Mouse (Mus musculus): Measurements from ENCODE around the gene Ubac2. TPM values are rescaled to one million over a fixed set of nuclear protein-coding genes. Genes with fewer than 3 reads are reported as not detected.
A peak's percentile ranks its signal among the peaks of the same experiment; 100 is the strongest.

Gene Ubac2
- polyA plus RNA-seq, 1 experiment from 2014 or later = 22.6 TPM

DNA sequence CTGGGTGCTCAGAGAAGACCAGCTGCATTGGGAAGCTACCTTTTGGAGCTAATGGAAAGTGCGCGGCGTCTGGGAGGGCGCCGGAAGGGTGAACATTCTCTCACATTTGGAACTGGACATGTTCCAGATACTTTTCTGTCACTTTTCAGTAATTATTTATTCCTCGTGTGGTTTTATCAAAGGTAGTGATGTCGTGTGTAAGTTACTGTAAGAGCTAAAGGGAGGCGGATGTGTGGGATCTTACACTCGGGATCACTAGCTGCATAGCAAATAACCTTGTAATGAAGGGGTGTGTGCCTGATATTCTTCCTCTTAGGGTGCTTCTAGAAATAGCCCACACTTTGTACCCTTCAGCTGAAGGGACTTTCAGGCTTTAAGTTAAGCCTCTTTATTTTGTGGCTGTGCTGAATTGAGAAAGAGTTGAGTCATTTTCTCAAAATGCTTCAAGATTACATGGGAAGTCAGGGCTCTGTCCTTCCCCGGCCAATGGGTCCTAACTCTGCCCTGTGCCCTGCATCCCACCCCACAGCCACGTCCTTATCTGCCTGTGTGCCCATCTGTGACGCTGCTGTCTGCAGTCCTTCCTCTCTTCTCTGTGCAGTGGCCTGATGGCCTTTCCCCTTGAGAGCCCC lies 83.2 kb downstream of the Ubac2 start:
- no peaks in the 10 kb centered on the region for H3K27me3 ChIP-seq
- 61% methylated on average over 12 of the region's 12 CpGs for WGBS (ENCODE audit: insufficient replicate concordance)
- H3K36me3 ChIP-seq = no peaks in the 10 kb centered on the region
- 0 out of 2 replicates have a peak overlapping the region, but pooled peaks have one; percentile 30 for H3K27ac ChIP-seq
- no peak overlapping the region for H3K4me3 ChIP-seq (replicated peaks)
- DNase-seq = no peak
- no peaks in the 10 kb centered on the region for H3K9me3 ChIP-seq (replicated peaks)
- no peak overlapping the region for H3K9ac ChIP-seq
- no peak for ATAC-seq (ENCODE audit: low read depth)
- no peak overlapping the region for H3K4me2 ChIP-seq
- peaks cover 47% of the 10 kb centered on the region for H3K4me1 ChIP-seq (replicated peaks)

DNA sequence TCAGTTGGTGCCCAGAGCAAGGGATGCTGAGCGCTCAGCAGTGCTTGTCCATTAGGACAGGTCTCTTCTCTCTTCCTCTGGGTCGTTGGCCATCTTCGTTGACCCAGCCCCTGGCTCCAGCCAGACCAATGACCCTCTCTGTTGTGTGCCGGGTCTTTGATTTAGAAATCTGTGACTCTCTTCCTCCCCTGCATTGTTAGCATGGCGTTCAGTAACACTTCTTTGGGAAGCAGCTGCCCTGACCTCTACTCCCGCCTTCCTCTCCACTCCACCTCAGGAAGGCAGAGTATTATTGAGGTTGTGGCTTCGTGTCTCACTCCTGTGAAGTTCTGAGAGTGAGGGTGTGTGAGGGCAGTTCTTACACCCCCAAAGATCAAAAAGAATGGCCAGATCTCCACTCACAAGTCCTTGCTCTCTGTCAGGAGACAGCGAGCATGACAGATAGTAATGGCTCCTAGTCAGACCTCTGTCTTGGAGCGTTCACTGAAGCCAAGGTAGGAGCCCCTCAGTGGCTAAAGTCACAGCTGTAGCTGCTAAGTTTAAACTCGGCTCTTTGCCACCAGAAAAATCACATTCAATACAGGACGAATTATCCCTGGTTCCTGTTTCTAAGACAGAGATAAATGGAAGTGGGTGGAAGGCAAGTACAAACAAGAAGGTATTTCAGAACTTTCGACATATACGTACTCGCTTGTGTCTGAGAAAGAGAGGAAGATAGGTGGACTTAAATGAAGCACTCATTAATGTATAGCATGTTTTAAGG lies 83.9 kb downstream of the Ubac2 start:
- DNase-seq = no peak
- H3K4me2 ChIP-seq = no peak overlapping the region
- no peak for ATAC-seq (ENCODE audit: low read depth)

DNA sequence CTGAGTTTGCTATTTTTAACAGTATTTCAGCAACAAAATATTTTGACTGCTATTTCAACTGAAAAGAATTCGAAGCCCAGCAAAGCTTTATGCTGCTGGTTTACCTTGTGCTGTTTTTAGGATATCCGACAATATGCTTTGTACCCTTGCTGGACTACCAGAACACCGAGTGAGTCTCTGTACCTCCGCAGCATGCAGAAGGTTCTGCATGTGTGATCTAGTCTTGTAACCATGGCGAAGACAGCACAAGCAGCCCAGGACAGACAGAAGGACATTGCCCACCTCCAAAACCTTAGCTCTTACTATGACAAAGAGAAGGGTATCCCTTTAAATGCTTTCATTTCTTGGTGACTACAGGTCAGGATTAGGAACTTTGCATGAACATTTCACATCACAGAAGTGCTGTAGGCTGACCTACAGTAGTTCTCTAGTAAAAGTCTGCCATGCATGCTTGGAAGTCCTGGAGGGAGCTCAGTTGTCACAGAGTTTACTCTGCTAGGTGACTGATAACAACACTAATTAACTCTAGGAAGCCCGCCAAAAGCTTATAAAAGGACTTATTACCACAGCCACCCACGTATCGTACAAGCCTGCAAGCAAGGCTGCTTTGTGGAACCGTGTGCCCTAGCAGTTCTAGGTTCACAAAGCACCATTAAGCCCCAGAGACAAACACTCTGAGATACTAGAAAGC lies 85.0 kb downstream of the Ubac2 start:
- Histone ChIP-seq H3K9me3 (replicated peaks) (no peaks in the 10 kb centered on the region), H3K27me3 (no peaks in the 10 kb centered on the region), H3K27ac (no peak overlapping the region), H3K36me3 (no peaks in the 10 kb centered on the region), H3K4me1 (replicated peaks) (peaks cover 45% of the 10 kb centered on the region), H3K4me3 (replicated peaks) (peak overlapping the region; percentile 2; the same call in 1 of the 2 replicates), H3K4me2 (peak overlapping the region; percentile 12; the same call in 1 of the 2 replicates), H3K9ac (0 out of 2 replicates have a peak overlapping the region, but pooled peaks have one; percentile 1)
- ATAC-seq (ENCODE audit: low read depth) (peak; percentile 41; the same call in 1 of the 2 replicates), DNase-seq (no peak)
- 58% methylated on average over 9 of the region's 9 CpGs for WGBS (ENCODE audit: insufficient replicate concordance)

More for the DNA sequence above, 83.9 kb downstream of the Ubac2 start:
- H3K9ac ChIP-seq = no peak overlapping the region
- H3K4me3 ChIP-seq (replicated peaks) = no peak overlapping the region
- no peaks in the 10 kb centered on the region for H3K9me3 ChIP-seq (replicated peaks)
- H3K27me3 ChIP-seq = no peaks in the 10 kb centered on the region
- WGBS (ENCODE audit: insufficient replicate concordance) = 63% methylated on average over 14 of the region's 14 CpGs
- 0 out of 2 replicates have a peak overlapping the region, but pooled peaks have one; percentile 30 for H3K27ac ChIP-seq
- no peaks in the 10 kb centered on the region for H3K36me3 ChIP-seq
- H3K4me1 ChIP-seq (replicated peaks) = peaks cover 46% of the 10 kb centered on the region

DNA sequence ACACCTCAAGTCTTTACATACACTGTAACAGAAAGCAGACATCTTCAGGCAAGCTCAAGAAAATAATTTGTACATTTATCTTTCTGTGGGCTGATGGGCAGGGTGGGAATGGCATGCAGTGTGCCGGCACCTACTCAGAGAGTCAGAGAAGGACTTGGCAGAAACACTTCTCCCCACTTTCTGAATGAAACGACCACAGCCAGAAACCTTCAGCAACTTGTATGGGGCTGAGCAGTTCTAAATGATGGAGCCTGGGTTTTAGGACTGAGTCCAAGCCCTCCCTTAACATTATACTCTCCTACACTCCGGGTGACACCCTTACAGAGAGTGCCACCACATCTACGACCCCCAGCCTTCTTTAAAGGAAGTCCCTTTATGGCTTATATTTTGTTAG lies 85.5 kb downstream of the Ubac2 start:
- ATAC-seq (ENCODE audit: low read depth) = no peak
- Histone ChIP-seq H3K27me3 (no peaks in the 10 kb centered on the region), H3K9ac (0 out of 2 replicates have a peak overlapping the region, but pooled peaks have one; percentile 1), H3K4me2 (peak overlapping the region; percentile 12; the same call in 1 of the 2 replicates), H3K4me3 (replicated peaks) (peak overlapping the region; percentile 2; the same call in 1 of the 2 replicates), H3K9me3 (replicated peaks) (no peaks in the 10 kb centered on the region), H3K4me1 (replicated peaks) (peaks cover 45% of the 10 kb centered on the region), H3K36me3 (no peaks in the 10 kb centered on the region), H3K27ac (no peak overlapping the region)
- no peak for DNase-seq
- WGBS (ENCODE audit: insufficient replicate concordance) = 46% methylated on average over 4 of the region's 4 CpGs

DNA sequence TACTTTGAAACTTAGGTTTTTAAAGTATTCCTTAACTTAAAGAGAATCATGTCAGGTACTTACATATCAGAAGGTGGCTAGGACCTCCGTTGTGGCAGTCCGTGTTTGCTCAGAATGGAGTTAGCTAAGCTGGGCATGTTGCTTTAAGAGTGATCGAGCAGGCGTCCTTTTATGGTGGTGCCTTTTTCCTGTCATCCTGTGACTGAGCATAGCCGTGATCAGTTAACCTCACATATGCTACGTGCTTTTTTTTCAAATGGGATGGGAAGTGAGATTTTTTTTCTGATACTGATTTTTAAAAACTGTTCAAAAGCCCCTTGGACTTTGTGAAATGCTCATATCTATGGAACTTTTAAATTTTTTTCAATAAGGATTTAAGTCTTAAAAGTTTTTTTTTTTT lies 86.6 kb downstream of the Ubac2 start, which contains the start of gene Gpr183:
Gpr183 (minus strand) TSS at position 206 of the 400 bp plus-strand sequence.
- Histone ChIP-seq H3K4me1 (replicated peaks) (peaks cover 45% of the 10 kb centered on the region), H3K9ac (0 out of 2 replicates have a peak within 1 kb of the TSS, but pooled peaks have one; percentile 1), H3K9me3 (replicated peaks) (no peaks in the 10 kb centered on the region), H3K4me3 (replicated peaks) (peak within 1 kb of the TSS; percentile 2; the same call in 1 of the 2 replicates), H3K36me3 (no peaks in the 10 kb centered on the region), H3K27ac (no peak within 1 kb of the TSS), H3K27me3 (no peaks in the 10 kb centered on the region), H3K4me2 (0 out of 2 replicates have a peak within 1 kb of the TSS, but pooled peaks have one; percentile 12)
- DNase-seq (no peak), ATAC-seq (ENCODE audit: low read depth) (no peak)
- WGBS (ENCODE audit: insufficient replicate concordance) = 13% methylated on average over 6 of the region's 6 CpGs

DNA sequence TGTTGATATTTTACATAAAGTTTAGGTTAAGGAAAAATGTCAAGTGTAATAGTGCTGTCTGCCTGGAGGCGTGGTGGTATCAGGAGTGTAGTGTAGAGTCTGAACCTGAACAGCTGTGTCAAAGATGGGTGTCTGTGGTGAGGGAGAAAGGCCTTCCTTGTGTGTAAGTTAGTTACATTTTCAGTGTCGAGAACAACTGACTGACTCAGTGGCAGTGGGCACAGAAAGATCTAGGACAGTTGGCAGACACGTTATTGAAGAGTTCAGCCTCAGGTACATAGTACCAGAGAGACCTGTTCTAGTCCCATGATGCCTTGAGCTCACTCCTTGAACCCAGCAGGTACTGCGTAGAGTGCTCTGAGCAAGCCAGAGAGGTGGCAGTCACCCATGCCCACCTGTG lies 87.0 kb downstream of the Ubac2 start:
- Histone ChIP-seq H3K4me1 (replicated peaks) (peaks cover 45% of the 10 kb centered on the region), H3K36me3 (no peaks in the 10 kb centered on the region), H3K27me3 (no peaks in the 10 kb centered on the region), H3K4me3 (replicated peaks) (no peak overlapping the region), H3K4me2 (no peak overlapping the region), H3K9me3 (replicated peaks) (no peaks in the 10 kb centered on the region), H3K27ac (no peak overlapping the region), H3K9ac (no peak overlapping the region)
- DNase-seq (no peak), ATAC-seq (ENCODE audit: low read depth) (no peak)
- 76% methylated on average over 4 of the region's 4 CpGs for WGBS (ENCODE audit: insufficient replicate concordance)

DNA sequence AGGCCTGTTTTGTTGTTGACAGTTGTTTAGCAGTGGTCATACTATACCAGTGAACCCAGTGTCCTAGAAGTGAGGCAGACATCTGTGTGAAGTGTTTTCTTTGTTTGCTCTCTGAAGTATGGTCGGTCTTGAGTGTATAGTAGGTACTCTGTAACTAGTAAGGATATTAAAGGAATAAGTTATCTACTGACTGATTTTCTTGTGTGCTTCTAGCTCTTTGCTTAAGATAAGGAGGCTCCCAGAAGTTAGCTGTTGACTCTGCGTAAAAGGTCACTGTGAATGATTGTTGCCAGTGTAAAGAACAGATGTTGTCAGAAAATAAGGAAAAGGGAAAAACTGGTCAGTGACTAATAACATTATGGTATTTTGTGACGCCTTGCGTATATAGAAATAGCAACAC lies 88.7 kb downstream of the Ubac2 start:
- no peak for ATAC-seq (ENCODE audit: low read depth)
- WGBS (ENCODE audit: insufficient replicate concordance) = 66% methylated on average over 4 of the region's 4 CpGs
- no peak overlapping the region for H3K4me2 ChIP-seq
- H3K27ac ChIP-seq = no peak overlapping the region
- no peak overlapping the region for H3K9ac ChIP-seq
- no peaks in the 10 kb centered on the region for H3K9me3 ChIP-seq (replicated peaks)
- H3K4me3 ChIP-seq (replicated peaks) = no peak overlapping the region
- DNase-seq = no peak
- H3K4me1 ChIP-seq (replicated peaks) = peaks cover 29% of the 10 kb centered on the region
- H3K27me3 ChIP-seq = no peaks in the 10 kb centered on the region
- H3K36me3 ChIP-seq = no peaks in the 10 kb centered on the region

DNA sequence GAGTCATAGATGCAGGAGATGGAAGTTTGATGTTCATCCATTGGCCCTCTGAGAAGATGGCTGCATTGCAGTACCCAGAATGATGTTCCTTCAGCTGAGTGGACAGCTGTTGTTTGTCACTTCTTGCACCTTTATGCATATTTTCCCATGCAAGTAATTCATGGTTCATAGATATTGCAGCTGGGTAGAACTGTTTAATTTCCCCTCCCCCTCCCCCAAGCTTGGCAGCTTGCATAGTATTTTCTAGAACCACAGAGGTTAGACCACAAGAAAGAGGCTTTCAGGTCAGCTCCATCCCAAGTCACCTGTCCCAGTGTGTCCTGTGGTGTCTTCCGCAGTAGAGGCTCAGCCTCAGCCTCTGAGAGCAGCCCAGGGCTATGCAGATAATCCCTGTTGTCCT lies 92.0 kb downstream of the Ubac2 start:
- H3K4me2 ChIP-seq = no peak overlapping the region
- no peak overlapping the region for H3K9ac ChIP-seq
- ATAC-seq (ENCODE audit: low read depth) = no peak
- H3K9me3 ChIP-seq (replicated peaks) = no peaks in the 10 kb centered on the region
- peaks cover 11% of the 10 kb centered on the region for H3K4me1 ChIP-seq (replicated peaks)
- no peaks in the 10 kb centered on the region for H3K27me3 ChIP-seq
- WGBS (ENCODE audit: insufficient replicate concordance) = 65% methylated on average over 1 of the region's 1 CpGs
- 0 out of 2 replicates have a peak, but pooled peaks cover 6% of the 10 kb centered on the region for H3K36me3 ChIP-seq
- H3K4me3 ChIP-seq (replicated peaks) = no peak overlapping the region
- H3K27ac ChIP-seq = no peak overlapping the region
- DNase-seq = no peak

DNA sequence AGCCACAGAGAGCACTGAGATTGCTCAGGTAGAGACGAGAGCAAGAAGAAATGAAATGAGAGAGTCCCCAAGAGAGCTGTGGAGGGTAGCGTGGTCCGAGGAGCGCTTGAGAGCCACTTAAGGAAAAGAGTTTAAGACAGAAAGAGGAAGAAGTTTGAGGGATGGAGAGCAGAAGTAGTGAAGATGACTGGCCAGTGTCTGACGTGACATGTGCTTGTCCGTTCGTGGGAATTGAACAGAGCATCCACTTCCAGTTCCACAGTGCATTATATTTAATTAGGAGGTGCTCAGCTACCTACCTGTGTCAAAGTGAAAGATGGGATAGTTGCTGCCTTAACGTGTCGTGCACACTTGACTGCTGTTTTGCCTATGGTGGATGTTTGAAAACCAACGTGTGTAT lies 94.7 kb downstream of the Ubac2 start:
- no peak overlapping the region for H3K4me3 ChIP-seq (replicated peaks)
- H3K4me1 ChIP-seq (replicated peaks) = no peaks in the 10 kb centered on the region
- ATAC-seq (ENCODE audit: low read depth) = no peak
- 63% methylated on average over 10 of the region's 10 CpGs for WGBS (ENCODE audit: insufficient replicate concordance)
- no peaks in the 10 kb centered on the region for H3K27me3 ChIP-seq
- DNase-seq = no peak
- no peak overlapping the region for H3K9ac ChIP-seq
- H3K36me3 ChIP-seq = peaks cover 6% of the 10 kb centered on the region; the same call in 1 of the 2 replicates
- no peak overlapping the region for H3K4me2 ChIP-seq
- no peaks in the 10 kb centered on the region for H3K9me3 ChIP-seq (replicated peaks)
- H3K27ac ChIP-seq = no peak overlapping the region

DNA sequence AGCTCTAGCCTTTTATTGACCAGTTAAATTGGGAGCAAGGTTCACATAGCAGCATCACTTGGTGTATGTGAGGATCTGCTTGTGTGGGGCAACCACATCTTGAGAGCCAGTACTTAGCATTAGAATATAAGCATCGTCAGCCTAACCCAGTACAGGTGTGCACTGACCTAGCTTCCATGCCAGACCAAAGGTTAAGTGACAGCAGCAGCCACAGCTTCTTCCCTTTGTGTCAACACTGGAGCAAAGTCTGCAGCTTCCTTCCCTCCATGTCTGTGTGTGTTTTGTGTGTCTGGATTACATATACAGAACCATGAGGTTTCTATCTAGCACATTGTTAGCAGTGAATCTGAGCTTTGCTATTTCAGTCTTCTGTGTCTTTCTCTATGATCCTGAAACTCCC lies 103.1 kb downstream of the Ubac2 start:
- Histone ChIP-seq H3K4me2 (no peak overlapping the region), H3K27ac (no peak overlapping the region), H3K9ac (no peak overlapping the region), H3K4me3 (replicated peaks) (no peak overlapping the region), H3K4me1 (replicated peaks) (peaks cover 23% of the 10 kb centered on the region), H3K27me3 (no peaks in the 10 kb centered on the region), H3K9me3 (replicated peaks) (no peaks in the 10 kb centered on the region), H3K36me3 (no peaks in the 10 kb centered on the region)
- 83% methylated on average over 1 of the region's 1 CpGs for WGBS (ENCODE audit: insufficient replicate concordance)
- ATAC-seq (ENCODE audit: low read depth) = no peak
- no peak for DNase-seq
